24 mouse cellular contexts compared by ENCODE assay signal in genomic region chr3:158161924-158162490, GRCm38 (mm10).
"Had no signal": no experiment of that assay in that cellular context is flagged by ENCODE, and none has a peak within 500 bp of the region (broad histone marks: within the 10 kb centered on the region; RNA-seq: fewer than 3 reads in every experiment).

No protein-coding gene starts in this region.

- H3K4me2 ChIP-seq: heart, embryonic 11.5 days; heart, embryonic 13.5 days; heart, embryonic 15.5 days; hindbrain, embryonic 12.5 days; hindbrain, embryonic 14.5 days; kidney, embryonic 15.5 days; limb, embryonic 13.5 days; limb, embryonic 15.5 days had no signal

- DNase-seq: gastrocnemius, postnatal 14 days; gastrocnemius, postnatal 36 days; heart, adult 2 months; heart, postnatal 14 days; heart, postnatal 36 days; kidney, adult 11 months; kidney, adult 2 months; kidney, adult 9 months; kidney, postnatal 14 days; kidney, postnatal 36 days; layer of hippocampus, adult 9-11 months; layer of hippocampus, postnatal 36 days; left cerebral cortex, postnatal 4 days had no signal

- H3K9me3 ChIP-seq: heart, embryonic 13.5 days; heart, embryonic 15.5 days; hindbrain, embryonic 12.5 days; kidney, embryonic 15.5 days; limb, embryonic 13.5 days; limb, embryonic 15.5 days had no signal

- H3K4me1 ChIP-seq: heart, embryonic 13.5 days; heart, embryonic 15.5 days; hindbrain, embryonic 12.5 days; kidney, embryonic 15.5 days; limb, embryonic 13.5 days; limb, embryonic 15.5 days had no signal

- H3K27ac ChIP-seq: heart, adult 2 months; heart, embryonic 13.5 days; heart, embryonic 15.5 days; hindbrain, embryonic 12.5 days; hindbrain, embryonic 14.5 days; kidney, embryonic 15.5 days; kidney, postnatal 0 days; limb, embryonic 13.5 days; limb, embryonic 15.5 days had no signal

- H3K4me3 ChIP-seq: heart, adult 2 months; heart, embryonic 13.5 days; heart, embryonic 15.5 days; hindbrain, embryonic 12.5 days; kidney, embryonic 15.5 days; limb, embryonic 13.5 days; limb, embryonic 15.5 days had no signal

- H3K27me3 ChIP-seq: heart, embryonic 13.5 days; heart, embryonic 15.5 days; hindbrain, embryonic 12.5 days; kidney, embryonic 15.5 days; limb, embryonic 15.5 days had no signal

- H3K9ac ChIP-seq: heart, embryonic 13.5 days; heart, embryonic 15.5 days; hindbrain, embryonic 12.5 days; hindbrain, embryonic 14.5 days; kidney, embryonic 15.5 days; limb, embryonic 13.5 days; limb, embryonic 15.5 days had no signal

- H3K36me3 ChIP-seq: heart, embryonic 13.5 days; heart, embryonic 15.5 days; hindbrain, embryonic 12.5 days; kidney, embryonic 15.5 days; limb, embryonic 13.5 days; limb, embryonic 15.5 days had no signal

- ATAC-seq: hindbrain, embryonic 16.5 days; intestine, embryonic 16.5 days had no signal
